Mouse (Mus musculus): ENCODE measurements around the gene Camk2d.

Camk2d gene

DNA sequence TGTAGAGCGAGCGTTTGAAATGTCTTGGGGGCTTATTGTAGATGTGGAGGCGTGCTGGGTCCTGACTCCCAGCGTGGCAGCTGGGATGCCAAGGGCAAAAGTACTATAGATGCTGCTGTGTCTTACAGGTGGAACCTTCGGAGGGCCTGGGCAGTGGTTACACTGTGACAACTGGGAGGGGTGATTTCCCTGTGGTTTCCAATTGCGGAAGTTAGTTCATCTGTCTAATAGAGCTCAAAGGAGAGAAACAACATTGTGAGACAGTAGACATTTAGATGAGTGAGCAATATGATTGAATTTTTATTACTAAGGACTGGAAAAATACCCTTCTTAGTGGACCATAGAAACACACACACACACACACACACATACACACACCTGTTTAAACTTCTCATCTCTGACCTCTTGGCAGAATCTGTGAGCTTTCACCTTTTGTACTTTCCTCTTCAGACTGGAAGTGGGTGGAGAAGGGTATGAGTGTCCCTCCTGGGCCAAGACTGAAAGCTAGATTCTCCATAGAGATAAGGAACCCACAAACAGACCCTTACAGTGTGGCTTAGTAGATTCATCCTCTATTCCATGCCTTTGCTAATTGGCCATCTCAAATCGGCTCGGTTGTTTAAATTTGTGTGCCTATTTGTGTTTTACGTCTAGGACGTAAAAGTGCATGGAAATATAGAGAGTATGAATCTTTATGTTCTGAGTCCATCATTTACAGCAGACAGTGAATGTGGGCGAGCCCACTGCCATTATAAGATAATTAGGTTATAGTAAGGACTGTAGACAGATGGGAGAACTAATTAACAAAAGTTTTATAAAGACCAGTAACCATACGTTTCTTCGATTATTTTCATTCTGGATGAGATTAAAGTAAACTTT lies 94.8 kb downstream of the Camk2d start:
- no peak for DNase-seq (ENCODE audit: low spot score)

DNA sequence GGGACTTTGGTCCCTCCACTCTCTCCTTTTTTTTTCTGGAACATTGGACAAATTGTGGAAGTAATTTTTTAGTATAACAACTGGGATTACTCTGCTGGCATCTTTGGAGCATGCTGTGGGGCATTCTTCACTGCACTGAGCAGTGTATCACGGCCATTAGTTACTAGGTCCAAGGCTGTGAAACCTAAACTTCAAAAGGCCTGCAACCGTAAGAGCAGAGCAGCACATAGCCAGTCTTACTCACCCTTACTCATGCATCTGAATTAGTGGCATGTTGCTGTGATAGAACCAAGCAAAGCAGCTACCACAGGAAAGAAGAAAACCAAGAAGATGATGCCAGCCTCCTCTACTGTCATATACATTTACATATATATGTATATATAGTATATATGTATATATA lies 95.5 kb downstream of the Camk2d start:
- DNase-seq (ENCODE audit: low spot score), result no peak

- no peak for DNase-seq (ENCODE audit: low spot score)
These were observed 96.7 kb downstream of the Camk2d start for GRCm38 (mm10) chr3:126692797-126693196.

DNA sequence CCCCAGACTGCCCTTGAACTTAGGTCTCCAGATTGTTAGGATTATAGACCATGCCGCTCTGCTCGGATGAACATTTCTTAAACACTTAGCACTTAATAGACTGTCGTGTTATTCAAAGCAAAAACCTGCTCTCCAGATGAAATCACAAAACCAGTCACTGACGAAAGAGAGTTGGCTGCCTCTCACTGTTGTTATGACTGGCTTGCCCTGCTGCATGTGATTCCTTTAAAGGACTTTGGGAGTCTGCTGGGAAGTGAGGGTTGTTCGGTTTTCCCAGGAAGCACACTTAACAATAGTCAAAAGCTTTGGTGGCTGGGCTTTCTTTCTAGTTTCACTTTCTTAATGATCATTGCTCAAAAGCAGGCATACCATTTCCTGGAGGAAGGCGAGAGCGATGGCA lies 97.2 kb downstream of the Camk2d start:
- no peak for DNase-seq (ENCODE audit: low spot score)

GRCm38 (mm10) chr3:126695456-126696293 lies 99.6 kb downstream of the Camk2d start:
- DNase-seq (ENCODE audit: low spot score), result no peak

DNA sequence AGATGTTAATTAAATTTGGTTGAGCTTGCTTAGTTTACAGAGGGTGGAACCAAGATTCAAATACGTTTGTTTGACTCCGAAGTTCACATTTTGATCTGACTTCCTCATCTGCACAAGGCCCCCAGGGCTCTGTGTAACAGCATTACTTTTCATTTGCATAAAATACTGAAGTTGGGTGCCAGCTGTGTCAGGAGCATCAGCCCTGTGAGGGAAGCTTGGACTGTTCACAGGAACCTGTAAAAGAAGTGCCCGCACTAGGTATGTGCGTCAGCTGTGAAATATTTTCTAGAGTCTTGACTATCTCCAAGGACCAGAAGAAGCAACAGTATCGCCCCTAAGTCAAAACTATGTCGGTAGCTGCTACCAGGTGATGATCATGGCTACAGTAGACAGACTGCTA lies 100.5 kb downstream of the Camk2d start:
- no peak for DNase-seq (ENCODE audit: low spot score)

- no peak for DNase-seq (ENCODE audit: low spot score)
These were observed 103.6 kb downstream of the Camk2d start for GRCm38 (mm10) chr3:126699740-126700139.

GRCm38 (mm10) chr3:126701067-126701466 lies 105.0 kb downstream of the Camk2d start:
- DNase-seq (ENCODE audit: low spot score), result no peak

DNA sequence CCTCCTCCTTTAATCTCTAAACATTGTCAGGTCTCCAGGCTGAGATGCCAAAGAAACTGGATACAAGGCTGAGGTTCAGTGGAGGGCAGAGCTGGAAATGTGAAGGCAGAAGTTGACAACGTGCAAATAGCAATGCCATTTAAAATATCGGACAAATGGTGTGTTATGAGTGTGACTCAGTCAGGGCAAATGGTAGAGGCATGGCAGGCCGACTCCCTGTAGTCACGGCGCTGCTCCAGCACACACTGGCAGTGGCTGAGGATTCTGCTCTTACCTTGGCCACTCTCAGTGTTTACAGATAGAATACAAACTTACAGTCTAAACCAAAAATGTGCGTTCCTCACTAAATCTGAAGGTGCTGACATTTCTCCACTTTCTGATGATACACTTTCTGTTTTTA lies 105.5 kb downstream of the Camk2d start:
- DNase-seq (ENCODE audit: low spot score), result no peak

DNA sequence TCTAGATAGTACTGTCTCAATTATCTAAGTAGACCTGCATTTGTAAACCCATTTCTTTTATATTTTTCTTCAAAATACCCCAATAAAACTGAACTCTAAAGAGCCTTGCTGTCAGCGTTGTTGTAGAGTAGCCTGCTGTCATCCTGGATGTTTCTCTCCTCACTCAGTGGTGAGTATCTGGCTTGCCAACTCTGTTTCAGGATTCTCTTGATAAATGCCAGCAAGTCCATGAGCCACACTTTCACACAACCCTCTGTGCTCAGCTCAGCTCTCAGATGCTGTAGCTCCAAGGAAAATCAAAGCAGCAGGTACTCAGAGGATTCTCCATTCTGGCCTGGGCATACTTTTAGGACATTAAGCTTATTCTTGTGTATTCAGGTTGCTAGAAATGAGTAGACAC lies 109.4 kb downstream of the Camk2d start:
- DNase-seq (ENCODE audit: low spot score), result no peak

DNA sequence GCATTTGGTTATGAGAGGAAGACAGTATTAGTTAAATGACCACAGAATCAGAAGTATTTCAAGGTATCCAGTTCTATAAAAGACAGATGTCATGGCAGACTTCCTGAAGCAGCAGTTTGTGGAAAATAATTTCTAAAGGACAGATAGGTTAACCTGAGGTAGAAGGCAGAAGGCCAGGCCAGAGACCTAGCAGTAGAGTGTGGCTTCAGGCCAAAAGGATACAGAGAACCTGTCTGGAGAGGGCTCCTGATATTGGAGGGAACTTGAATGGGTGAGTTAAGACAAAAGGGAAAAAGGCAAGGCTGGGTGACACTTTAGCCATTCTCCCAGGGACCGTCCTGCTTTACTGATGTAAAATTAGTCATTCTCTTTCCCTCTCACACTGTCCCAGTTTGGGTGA lies 118.2 kb downstream of the Camk2d start:
- DNase-seq (ENCODE audit: low spot score), result no peak

- no peak for DNase-seq (ENCODE audit: low spot score)
These were observed 126.9 kb downstream of the Camk2d start for GRCm38 (mm10) chr3:126723021-126723449.

- DNase-seq (ENCODE audit: low spot score), result no peak
These were observed 127.4 kb downstream of the Camk2d start for GRCm38 (mm10) chr3:126723458-126723857.

GRCm38 (mm10) chr3:126725647-126726046 lies 129.5 kb downstream of the Camk2d start:
- DNase-seq (ENCODE audit: low spot score), result no peak

DNA sequence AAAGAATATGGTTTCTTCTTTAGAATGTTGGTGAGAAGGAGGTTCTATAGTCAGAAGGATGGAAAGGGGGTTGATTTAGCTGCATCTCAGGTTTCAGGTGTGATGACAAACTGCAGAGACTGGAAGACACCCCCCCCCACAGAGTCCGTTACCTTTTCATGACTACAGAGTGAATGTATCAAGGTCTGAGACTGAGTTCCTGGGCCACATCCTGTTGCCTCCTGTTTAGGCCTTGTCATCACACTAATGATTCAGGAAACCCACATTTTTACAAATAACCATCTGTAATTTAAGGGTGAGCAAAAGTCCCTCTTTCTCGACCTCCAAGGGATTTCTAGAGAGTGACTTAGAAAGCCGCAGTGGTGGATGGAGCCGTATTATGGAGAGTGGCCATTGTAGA lies 131.3 kb downstream of the Camk2d start:
- DNase-seq (ENCODE audit: low spot score), result no peak

DNA sequence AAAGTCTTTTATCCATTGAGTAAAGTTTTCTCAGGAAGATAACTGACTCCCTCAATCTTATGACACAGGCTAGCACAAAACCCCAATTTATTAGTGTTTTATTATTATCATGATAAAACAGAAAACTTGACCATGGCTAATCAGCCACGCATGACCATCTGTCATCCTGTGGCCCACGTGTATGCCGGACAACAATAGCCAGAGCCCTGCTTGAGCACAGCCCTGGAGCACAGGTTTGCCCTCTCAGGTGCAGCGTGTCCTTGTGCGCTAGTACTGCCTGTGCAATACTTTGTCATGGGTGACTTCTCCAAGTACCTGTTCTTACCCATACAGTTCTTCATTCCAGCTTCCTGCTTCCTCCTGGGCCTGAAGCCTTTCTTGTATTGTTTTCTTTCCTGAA lies 134.3 kb downstream of the Camk2d start:
- no peak for DNase-seq (ENCODE audit: low spot score)

DNA sequence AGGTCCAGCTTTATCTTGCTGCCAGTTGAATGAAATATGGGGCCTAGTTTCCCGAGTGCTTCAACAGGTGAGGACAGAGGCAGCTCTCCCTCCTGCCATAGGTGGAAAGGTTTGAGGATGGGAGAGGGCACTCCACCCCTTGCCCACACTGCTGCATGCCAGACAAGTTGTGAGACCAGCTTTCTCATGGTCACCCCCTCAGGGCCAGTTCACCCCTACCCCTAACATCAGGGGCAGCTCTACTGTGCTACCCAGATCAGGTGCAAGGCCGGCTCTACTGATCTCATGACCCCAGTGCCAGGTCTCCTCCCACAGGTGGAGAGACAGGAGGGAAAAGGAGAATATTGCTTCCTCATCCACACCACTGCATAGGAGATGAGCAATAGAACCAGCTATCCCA lies 136.2 kb downstream of the Camk2d start:
- no peak for DNase-seq (ENCODE audit: low spot score)

DNA sequence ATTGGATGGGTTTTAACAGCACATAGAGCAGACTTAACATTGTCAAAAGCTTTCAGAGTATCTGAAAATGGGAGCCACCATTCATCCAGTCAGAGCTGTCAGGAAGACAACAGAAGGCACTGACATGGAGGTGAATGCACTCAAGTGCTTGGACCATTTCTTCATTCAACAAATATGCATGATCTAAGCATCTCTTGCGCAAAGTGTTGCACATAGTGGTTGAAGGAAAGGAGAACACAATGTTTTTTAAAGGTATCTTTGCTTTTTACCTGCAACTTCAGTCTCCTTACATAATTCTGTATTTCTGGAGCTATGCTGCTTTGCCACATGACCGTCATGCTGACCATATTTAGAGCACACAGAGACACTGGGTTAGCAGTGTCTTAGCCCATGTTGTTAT lies 138.4 kb downstream of the Camk2d start:
- no peak for DNase-seq (ENCODE audit: low spot score)

DNA sequence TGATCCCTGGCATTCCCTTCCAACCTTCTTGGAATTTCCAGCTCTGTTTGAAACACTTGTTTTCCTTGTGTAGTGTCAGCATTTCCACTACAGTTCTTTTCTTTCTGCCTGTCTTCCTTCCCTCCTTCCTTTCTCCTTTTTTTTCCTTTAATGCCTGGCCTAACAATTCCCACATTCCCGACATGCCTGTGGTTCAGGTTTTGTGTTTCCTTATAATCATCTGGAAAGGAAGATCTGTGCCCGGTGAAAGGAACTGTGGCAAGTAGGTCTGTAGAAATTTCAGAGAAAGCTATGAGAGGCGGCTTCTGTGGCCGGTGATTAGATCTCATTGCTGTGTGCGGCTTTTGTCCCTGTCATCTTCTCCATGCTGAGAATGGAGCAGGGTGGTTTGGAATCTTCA lies 139.1 kb downstream of the Camk2d start:
- no peak for DNase-seq (ENCODE audit: low spot score)

GRCm38 (mm10) chr3:126737128-126737527 lies 141.0 kb downstream of the Camk2d start:
- DNase-seq (ENCODE audit: low spot score), result no peak

DNA sequence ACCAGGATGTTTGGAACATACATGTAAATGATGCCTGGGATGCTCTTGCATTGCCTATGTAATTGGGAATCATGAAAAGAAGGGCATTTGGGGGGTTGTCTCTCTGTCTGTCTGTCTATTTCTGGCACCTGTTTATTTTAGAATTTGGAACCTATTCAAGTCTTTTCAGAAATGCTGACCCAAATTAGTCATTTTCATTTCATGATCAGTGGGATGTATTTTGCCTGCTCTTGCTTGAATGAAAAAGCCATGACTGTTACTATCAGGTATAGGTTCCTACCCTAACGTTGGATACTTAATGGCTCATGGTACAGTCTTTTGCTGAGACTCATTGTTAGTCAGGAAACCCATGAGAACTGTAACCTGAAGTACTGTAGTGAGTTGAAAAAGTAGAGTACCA lies 144.0 kb downstream of the Camk2d start:
- DNase-seq (ENCODE audit: low spot score), result no peak

DNA sequence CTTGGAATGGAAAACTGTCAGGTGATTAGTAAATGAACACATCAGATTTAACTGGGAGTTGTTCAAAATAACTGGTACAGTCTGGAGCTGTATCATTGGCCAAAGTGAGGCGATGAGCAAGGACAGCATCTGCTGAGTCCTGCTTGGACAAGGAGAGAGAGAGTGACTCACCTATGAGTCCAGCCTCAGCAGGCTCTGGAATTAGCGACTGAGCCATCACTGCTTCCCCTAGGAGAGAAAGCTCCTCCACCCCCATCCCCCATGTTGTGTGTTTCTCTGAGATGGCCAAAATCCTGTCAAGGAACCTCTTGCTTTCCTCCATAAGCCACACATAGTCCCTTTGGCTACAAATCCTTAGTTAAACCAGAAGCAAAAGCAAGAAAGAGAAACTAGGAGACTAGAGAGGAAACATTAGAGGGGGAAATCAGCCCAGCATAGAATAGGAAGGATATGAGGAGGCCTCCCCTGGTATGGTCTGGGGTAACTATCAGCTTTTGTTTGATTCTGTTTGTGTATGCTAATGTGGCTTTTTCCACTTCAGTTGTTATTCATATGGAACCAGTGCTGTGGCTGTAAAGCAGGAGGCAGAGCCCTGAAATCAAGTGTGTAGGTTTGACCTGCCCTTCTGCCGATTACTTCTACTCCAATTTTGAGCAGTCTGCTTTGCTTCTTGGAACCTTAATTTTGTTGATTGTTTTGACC lies 148.5 kb downstream of the Camk2d start:
- no peak for DNase-seq (ENCODE audit: low spot score)
